Mouse (Mus musculus) brain, embryonic 18.5 days (tissue): Measurements from ENCODE around the gene Gfpt1.

Experiments used
- DNase-seq: peaks from one replicate; pipeline ENCODE4 v3.0.0-alpha.2; 2012; ENCODE audit warnings: low read depth, low spot score

Gfpt1 gene

GRCm38 (mm10) chr6:87100297-87101020 is 57.8 kb downstream of the Gfpt1 start:
- no peak for DNase-seq

DNA sequence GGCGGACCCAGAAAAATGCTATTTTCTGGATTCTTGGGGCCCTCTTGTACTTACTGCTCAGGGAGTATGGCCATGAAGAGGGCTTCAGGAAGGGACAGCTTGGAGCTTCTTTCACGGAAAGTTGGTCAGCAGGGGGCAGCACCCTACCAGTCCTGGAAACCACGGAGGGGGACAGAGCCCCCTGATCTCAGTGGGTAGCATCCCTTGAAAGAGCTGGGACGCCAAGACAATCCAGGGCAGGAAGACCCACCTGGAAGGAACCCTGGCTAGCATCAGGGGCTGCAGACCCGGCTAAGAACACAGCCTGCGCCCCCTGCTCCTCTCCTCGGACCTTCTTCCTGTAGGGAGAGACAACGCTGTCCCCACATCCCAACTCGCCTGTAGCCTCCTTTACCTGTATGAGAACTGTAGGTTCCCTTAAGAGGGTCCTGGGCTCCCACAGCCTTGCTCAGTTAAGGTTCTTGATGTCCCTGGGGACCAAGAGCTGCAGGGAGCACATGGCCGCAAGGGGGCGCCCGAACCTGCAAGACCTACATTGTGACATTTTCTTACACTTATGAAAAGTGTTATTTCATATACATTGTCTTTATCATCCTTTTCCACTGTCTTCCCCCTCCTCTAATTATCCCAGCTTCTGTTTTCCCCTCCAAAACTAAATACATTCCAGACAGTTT is 58.8 kb downstream of the Gfpt1 start:
- DNase-seq, result peak; percentile 72

DNA sequence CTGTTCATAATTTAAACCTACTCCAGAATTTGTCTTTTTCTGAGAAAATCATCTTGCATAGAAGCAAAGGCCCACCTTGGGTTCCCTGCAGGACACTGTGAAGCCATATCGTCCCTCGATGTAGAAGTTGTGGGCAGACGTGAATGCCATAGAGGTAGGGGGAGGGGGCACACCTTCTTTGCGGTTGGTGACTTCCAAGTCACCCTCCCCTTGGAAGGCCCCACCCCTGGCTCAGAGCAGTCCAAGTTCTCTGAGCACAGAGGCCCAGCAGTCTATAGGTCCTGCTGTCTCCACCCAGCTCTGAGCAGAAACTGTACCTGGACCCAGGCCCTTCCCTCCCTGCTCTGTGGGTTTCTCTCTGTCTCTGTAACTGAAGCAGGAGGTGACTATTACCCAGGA is 59.3 kb downstream of the Gfpt1 start:
- DNase-seq, result no peak

- DNase-seq, result no peak
Observed at GRCm38 (mm10) chr6:87102421-87102911, 59.8 kb downstream of the Gfpt1 start.

- DNase-seq, result no peak
Observed at GRCm38 (mm10) chr6:87103314-87103713, 60.7 kb downstream of the Gfpt1 start.

DNA sequence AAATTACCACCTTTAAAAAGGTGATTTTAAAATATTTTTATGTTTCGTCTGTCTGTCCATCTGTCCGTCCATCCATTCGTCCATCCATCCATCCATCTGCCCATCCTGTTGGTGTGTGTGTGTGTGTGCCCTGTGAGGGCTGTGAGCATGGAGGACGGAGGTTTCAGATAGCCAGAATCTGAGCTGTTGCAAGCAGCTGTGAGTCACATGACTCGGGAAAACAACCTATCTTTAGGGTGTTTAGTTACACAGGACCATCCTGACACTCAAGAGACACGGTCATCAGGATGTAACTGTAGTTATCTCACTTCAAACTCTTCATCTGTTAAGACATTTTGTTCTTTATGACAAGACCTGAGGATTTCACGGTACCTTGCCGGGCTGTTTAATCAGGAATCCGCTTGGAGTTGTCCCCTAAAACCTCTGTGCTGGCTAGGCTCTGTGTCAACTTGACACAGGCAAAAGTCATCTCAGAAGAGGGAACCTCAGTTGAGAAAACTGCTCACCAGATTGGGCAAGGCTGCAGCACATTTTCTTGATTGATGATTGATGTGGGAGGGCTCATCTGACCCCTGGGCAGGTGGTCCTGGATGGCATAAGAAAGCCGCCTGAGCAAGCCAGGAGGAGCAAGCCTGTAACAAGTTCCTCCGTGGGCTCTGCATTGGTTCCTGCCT is 61.6 kb downstream of the Gfpt1 start, which contains the start of gene D6Ertd527e:
Gene D6Ertd527e, plus strand, starts transcription at position 624 of the 674 bp plus-strand sequence.
- no peak for DNase-seq

DNA sequence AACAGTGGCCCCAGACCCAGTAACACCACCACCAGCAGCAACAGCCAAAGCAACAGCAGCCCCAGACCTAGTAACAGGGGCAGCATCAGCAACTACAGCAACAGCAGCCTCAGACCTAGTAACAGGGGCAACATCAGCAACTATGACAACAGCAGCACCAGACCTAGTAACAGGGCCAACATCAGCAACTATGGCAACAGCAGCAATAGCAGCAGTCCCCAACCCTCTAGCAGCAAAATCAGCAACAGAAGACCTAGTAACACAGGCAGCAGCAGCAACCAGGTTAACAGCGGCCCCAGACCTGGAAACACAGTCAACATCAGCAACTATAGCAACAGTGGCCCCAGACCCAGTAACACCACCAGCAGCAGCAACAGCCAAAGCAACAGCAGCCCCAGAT is 68.8 kb downstream of the Gfpt1 start:
- no peak for DNase-seq

GRCm38 (mm10) chr6:87112125-87112524 is 69.5 kb downstream of the Gfpt1 start:
- DNase-seq, result no peak

DNA sequence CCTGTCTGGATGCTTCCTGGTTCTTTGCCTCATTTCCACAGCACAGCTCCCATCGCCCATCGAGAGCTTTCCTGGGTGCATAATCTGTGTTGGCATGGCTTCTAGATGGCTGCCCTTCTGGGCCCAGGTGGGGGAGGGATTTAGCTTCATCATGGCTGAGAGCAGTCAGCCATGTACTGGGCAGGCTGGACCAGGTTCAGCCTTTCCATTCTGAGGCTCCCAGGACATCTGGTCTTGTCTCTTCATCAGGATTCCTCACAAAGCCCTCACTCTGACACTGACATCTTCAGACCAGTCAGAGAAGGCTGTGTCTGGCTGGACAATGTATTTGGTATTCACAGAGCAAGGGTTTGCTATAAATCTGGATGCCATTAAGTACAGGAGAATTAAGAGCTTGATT is 73.3 kb downstream of the Gfpt1 start:
- no peak for DNase-seq

DNA sequence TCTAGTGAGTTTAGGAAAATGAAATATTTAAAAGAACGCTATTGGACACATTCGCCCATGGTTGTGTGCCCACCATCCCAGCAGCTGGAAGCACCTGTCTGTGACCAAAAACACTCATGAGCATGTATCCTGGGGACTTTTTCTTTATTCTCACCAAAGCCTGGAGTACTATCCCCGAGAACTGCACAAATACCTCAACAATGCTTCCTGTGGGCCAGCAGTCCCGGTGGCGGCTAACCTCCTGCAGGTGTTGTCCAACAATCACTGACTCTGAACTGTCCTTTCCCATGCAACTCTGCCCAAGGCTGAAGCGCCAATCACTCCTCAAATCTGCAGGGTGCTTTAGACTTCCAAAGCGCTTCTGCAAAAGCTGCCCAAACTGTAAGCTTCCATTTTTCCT is 74.0 kb downstream of the Gfpt1 start:
- no peak for DNase-seq

DNA sequence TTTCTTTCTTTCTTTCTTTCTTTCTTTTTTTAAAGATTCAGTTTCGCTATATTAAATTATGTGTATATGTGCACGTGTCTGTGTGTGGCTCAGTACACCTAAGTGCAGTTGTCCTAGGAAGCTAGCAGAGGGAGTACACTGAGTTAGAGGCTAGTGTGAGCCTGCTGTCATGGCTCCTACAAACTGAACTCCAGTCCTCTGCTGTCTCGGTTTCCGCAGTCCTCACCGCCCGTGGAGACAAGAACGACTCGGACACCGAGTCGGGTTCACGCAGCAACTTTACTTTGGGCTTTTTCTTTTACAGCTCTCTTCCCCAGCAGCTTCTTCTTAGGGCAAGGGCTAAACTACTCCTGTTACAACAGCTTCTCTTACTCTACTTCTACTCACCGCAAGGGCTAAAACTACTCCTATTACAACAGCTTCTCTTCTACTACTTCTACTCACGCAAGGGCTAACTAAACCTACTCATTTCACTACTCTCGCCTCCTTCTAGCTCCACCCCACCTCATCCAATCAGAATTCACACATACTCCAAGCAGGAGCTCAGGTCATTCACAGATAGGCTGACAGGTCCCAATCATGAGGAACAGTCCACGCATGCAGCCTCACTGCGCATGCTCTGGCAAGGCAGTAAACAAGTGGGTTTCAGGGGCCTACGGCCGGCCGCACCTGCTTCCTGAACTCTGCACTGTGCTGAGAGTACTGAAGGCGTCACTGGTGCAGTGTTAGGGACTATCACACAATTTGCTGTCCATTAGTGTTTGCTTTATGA is 76.6 kb downstream of the Gfpt1 start:
- DNase-seq, result no peak

GRCm38 (mm10) chr6:87119975-87120374 is 77.3 kb downstream of the Gfpt1 start:
- DNase-seq, result no peak

DNA sequence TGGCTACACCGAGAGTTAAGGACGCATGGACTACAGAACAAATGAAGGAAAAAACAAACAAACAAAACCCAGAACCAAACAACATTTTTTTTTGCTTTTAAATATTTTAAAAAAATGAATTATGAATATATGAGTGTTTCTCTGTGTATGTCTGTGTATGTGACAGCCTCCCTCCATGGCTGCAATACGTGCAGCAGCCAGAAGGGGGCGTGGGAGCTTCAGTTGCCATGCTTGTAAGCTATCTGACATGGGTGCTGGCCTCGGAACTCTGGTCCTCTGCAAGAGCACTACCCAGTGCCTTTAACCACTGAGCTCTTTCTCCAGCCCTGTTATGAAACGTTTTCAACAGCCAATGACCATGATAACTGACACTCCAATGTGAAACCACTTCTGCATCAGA is 78.0 kb downstream of the Gfpt1 start:
- no peak for DNase-seq

GRCm38 (mm10) chr6:87121961-87122360 is 79.3 kb downstream of the Gfpt1 start:
- DNase-seq, result no peak

- no peak for DNase-seq
Observed at GRCm38 (mm10) chr6:87123406-87123805, 80.8 kb downstream of the Gfpt1 start.

GRCm38 (mm10) chr6:87123973-87124372 is 81.3 kb downstream of the Gfpt1 start:
- DNase-seq, result no peak

DNA sequence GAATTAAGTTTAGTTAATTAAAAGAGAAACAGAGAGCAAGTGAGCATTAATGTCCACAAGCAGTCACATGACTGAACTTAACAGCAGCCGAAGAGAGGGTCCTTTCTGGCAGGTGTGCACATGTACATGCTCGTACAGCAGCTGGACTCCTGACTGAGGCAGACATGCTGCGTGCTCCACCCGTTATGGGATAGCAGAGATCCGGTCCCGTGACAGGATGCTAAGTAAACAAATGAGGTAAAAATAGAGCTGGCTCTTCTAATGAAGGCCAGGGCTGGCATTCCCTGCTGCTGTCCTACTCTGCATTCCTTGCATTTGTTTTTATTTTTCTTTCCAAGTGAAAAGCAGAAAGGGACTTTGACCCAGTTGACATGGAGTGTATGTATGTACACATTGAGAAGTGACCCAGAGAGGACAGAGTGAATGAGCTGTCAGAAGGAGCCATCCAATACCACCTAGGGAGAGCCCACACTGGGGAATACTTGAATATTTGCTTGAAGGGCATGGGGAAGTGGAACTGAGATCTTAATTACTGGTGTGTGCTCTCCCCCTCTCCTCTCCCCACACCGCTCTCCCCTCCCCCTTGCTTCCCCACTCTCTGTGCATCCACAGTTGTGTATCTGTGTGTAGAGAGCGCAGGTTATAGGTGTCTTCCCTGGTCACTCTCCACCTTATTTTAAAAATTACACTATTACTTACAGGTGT is 84.6 kb downstream of the Gfpt1 start:
- no peak for DNase-seq

- no peak for DNase-seq
Observed at GRCm38 (mm10) chr6:87129861-87130260, 87.2 kb downstream of the Gfpt1 start.

GRCm38 (mm10) chr6:87130628-87131027 is 88.0 kb downstream of the Gfpt1 start:
- DNase-seq, result no peak

DNA sequence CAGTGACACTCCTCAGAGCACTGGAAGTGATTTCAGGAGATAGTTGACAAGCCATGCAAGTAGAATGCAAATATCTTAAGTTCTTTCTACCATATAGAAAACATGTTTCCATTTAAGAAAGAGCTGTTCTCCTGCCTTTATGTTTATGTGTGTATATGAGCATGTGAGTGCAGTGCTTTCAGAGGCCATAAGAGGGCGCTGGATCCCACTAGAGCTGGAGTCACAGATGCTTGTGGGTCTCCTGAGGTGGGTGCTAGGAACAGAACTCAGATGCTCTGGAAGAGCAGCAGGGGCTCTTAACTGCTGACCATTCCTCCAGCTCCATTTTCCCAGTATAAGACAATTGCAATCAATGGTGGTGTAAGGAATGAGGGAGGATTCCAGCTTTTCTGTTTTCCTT is 88.4 kb downstream of the Gfpt1 start:
- DNase-seq, result no peak

DNA sequence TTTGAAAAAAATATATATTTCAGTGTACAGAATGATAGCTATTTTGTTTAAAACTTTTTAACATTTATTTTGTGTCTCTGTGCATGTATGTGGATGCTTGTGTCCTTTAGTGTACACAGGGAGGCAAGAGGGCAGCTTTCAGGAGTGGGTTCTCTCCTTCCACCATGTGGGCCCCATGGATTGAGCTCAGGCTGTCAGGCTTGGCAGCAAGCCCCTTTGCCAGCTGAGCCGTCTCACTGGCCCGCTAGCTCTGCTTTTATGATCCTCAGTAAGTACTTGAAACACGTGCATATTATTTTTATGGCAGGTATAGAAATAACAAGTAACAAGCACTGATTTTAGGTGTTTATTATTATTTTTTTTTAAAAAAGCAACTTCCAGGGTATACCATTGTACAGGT is 90.9 kb downstream of the Gfpt1 start:
- DNase-seq, result no peak
